Mouse (Mus musculus): Measurements from ENCODE around the gene Morf4l2.
"Not testable (repeated sequence)": the region's sequence is repeated elsewhere in the genome, so short reads cannot be mapped to it uniquely, and the experiment has no call there.

Morf4l2 gene

GRCm38 (mm10) chrX:136693196-136693595 lies 50.3 kb downstream of the Morf4l2 start:
- no peak for DNase-seq (ENCODE audit: low spot score)

- no peak for DNase-seq (ENCODE audit: low spot score)
Measured at GRCm38 (mm10) chrX:136692294-136692675, 51.2 kb downstream of the Morf4l2 start.

- DNase-seq (ENCODE audit: low spot score) = not testable (repeated sequence)
Measured at GRCm38 (mm10) chrX:136691606-136692293, 51.7 kb downstream of the Morf4l2 start.
